Mouse (Mus musculus) A20 (cell line): Measurements from ENCODE around the gene Galnt10.
A peak's percentile ranks its signal among the peaks of the same experiment; 100 is the strongest.

Source experiments
- DNase-seq: peaks from one replicate; pipeline ENCODE4 v3.0.0-alpha.2; 2011; ENCODE audit warnings: low read depth, low spot score

The Galnt10 gene

DNA sequence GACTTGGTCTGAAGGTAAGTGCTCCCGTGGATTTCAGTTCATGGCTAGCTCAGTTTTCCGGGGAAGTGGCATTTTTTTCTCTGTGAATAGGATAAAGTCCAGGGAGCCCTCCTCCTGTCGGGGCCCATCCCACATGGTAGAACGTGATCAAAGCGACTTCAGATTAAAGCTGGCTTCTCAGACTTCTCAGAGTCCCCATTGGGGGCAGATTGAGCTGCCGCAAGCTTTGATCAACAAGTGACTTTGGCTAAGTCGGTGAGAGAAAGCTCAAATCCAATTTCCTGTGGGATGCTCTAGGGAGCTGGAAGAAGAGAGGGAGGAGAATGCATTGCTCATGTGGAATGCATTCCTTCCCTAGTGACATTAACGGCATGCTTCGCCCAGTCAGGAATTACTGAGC lies 10.1 kb upstream of the Galnt10 start:
- DNase-seq, result no peak

DNA sequence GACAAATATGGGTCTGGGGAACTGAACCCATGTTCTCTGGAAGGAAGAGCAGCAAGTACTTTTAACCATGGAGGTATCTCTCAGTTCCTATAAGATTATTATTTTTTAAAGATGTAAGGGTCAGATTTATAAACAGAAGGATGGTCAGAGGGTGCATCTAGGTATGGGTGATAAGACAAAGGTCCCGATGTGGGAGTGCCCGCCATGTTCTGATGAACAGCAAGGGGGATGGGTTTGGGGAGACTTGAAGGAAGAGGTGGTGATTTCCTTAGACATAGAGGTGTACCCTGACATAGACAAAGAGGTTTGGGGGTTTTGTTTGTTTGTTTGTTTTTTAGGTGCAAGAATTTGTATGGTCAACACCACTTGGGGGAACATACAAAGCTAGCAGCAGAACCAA lies 1.6 kb upstream of the Galnt10 start:
- DNase-seq, result peak; percentile 5

DNA sequence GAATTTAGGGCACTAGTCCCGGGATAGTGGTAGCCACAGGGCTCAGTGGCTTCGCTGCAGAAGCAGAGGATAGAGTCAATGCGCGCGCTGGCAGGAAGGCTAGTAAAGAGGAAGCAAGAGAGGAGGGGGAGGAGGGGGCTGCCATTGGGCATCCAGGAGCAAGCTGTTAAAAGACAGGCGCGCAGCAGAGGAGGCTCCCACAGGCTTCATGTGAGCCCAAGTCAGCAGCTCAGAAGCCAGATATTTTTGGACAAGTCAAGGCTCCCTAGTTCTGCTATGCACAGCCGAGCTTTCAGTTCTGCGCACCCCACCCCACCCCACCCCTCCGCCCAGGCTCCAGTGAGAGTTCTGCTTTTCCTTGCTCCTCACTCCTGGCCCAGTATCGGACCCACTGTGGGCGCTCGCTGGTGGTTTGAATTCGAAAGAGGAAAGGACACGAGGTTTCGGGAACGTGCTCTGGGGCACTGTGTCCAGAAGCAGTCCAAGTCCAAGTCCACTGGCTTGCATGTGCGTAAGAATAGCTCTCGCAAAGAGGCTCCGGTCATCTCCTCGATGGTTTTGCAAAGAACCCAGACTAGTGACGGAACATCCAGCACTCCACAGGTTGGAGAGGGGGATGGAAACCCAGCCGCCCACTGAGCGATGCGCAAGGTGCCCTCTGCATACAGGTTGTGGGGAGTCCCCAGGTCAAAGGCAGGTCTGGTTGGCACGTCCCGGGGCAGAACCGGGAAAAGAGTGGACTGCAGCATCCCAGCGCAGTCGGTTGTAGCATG lies 811 bp upstream of the Galnt10 start:
- DNase-seq, result peak; percentile 82

DNA sequence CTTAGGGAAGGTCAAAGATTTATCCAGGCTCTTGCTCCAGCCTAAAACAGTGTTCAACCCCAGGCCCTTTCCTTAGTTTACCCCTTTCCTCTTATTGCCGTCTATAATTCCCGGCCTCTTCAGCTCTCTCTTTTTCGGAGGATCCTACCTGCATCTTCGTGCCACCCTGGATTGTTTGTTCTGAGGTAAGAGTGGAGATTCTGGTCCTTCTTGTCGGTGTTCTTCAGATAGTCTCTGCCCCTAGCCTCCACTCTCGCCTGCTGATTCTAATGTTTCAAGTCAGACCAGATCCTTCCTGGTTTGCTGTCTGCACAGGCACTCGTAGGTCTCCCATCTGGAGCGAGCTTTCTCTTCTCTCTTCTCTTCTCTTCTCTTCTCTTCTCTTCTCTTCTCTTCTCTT lies 605 bp downstream of the Galnt10 start:
- no peak for DNase-seq

DNA sequence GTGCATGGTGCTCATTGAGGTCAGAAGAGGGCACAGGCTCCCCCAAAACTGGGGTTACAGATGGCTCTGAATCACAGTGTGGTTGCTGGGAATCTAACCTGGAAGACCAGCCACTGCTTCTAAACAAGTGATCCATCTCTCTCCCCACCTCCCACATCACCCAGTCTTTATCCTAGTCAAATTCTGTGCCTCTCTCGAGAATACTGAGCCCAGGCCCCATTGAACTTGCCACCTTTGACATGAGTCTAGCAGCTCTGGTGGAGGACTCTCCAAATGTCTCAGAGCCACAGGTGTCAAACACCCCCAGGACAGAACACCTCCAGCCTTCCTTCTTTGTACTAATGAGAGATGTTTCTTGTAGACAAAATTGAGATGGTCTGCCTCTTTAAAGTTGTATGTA lies 1.2 kb downstream of the Galnt10 start:
- peak; percentile 7 for DNase-seq

DNA sequence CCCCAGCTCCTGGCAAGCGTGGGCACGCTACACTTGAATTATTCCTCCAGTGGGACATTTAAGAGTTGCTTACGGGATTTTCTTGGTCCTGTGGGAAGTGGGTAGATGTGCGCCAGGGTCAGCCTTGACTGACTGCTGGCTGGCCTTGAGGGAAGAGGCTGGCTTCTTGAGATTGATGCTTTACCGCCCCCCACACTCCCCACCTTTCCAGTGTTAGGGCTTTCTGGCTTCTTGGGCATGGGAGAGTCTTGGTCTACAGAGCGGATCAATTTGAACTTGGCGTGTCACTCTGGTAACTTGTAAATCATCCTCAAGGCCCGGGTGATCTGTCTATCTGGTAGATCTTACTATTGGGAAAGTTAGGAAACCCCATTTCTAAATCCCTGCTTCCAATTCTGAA lies 1.7 kb downstream of the Galnt10 start:
- DNase-seq, result no peak

DNA sequence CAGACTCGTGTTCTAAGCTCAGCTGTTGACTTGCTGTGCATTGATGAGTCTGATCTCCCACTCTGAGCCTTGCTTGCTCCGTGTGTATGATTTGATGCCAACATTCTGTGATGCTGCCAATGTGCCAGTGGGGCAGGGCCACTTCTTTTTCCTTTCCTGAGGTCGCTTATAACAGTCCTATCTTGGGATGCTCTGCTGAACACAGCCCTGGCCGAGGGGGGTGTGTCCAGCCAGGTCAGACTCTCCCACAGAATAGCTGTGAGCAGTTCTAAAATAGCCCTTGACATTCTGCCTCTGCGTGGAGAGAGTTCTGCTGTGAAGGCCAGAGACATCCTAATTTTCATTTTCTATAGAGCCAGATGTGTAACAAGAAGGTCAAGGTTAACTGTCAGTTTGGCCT lies 2.2 kb downstream of the Galnt10 start:
- DNase-seq, result no peak

DNA sequence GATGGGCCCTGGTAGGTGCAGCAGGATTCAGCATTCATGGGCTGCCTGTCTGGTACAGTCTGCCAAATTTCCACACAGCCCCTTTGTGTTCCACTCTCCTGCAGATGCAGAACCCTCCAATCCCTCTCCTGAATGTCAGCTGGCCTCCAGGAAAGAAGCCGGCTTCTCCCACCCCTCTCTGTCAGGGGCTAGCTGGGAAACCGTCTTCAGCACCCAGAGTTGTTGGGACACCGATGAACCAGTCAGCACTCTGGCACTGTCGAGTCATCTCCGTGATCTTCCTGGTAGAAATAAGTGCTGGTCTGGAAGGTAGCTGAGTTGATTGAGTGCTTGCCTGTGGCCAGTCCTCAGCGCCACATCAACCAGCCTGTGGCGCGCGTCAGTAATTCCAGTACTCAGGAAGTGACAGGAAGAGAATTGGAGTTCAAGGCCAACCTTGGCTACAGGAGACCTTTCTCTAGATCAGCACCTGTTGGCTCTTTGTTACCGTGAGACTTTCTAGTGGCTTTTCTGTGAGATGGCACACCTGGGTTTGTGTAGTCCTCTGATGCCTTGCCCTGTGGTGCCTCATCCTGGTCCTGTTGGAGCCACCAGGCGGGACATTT lies 3.1 kb downstream of the Galnt10 start:
- DNase-seq, result no peak

DNA sequence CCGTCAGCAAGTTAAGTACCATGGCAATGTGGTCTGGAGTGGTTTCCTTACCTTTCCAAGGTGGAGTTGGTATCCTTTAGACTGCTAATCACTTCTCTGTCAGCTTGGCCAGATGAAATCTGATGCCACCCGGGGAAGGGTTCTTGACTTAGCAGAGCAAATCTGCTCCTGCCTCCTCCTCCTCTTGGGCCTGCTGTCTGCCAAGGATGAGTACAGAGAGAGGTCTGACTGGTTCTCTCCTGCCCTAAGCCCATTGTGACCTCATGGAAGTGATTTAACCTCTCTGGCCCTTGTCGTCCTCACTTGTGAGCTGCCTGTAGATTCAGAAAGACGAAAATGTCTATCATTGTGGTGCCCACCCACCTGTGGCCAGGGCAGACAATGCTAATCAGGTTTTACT lies 4.0 kb downstream of the Galnt10 start:
- DNase-seq, result no peak

DNA sequence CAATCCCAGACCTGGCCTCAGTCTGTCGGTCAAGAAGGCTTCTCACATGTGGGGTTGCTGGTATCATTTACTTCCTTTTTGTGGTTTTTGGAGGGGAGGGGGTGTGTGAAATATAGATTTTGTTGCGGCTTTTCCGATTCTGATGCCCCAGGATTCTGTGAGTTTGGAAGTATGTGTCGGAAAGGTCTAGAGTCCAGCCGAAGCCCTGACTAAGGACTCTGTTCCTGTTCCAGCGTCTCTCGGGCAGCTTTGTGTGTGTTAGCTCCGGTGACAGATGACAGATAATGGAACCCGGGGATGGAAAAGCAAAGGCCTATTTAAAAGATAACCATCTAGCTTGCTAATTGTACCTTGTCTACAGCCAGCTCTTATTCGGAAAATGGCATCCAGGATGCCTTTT lies 4.4 kb downstream of the Galnt10 start:
- no peak for DNase-seq

DNA sequence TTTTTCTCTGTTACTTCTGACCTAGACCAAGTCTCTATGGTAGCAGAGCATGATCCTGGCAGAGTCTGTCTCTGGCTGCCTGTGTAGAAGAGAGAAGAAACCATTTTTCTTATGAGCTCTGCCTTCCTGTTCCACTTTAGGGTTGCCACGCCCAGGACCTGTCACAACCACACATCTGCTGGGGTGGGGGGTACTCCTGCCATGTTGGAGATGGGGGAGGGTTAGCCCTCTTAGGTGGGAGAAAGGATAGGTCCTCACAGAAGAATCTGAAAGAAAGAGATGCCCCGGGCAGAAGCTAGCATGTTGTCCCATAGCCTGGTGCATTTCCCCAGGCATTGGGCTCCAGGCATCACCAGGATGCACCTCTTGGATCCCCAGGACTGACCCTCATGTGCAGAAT lies 5.6 kb downstream of the Galnt10 start:
- no peak for DNase-seq

DNA sequence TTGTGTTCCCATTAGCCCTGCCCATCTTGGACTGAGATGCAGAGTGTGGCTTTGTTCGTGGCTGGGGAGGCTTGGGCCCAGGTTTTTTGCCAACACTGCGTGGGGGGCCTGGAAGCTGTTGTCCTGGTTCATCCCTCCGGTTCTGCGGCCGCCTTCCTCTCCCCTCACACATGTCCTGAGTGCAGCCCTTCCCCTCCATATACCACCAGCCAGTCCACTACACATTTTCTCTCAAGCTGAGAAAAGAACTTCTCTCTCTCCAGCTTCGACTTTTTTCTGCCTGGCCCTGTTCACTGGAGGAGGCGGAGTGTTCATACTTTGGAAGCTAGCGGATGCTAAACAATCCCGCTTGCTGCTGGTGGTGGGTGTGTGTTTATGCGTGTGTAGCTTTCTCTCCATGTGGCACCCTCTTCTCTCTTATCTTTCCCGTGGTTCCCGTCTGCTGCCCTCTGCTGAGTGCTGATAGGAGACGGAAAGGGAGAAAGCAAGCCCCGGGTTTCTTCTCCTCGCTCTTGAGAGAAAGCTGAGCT lies 6.1 kb downstream of the Galnt10 start:
- DNase-seq, result no peak

DNA sequence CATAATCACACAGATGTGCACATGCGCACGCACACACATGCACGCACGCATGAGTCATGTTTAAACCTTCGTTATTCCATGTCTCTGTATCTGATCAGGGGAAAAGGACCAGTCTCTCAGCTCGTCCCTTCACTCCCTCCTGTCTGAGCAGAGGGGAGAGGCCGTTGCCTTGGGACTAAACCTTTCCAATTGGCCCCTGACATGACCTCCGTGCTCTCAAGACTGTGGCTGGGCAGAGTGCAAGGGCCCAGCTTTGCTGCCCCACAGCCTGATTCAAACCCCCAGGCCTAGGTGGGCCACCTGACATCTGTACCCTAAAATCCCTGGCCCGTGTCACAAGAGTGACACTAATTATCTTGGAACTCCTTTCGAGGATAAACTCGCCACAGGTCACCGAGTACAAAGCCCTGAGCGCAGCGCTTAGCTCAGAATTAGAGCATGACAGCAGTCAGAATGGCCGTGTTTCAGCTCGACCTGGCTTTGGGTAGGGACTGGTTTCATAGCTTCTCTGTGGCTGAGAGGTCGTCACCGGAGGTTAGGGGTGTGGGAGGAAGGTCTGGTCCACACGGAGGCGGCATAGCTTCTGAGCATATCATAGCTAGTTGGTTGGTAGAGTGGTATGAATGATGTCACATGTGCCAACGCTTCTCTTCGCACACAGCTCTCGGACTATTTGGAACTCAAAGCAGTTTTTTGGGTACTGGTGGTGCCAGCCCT lies 7.1 kb downstream of the Galnt10 start:
- DNase-seq, result no peak

DNA sequence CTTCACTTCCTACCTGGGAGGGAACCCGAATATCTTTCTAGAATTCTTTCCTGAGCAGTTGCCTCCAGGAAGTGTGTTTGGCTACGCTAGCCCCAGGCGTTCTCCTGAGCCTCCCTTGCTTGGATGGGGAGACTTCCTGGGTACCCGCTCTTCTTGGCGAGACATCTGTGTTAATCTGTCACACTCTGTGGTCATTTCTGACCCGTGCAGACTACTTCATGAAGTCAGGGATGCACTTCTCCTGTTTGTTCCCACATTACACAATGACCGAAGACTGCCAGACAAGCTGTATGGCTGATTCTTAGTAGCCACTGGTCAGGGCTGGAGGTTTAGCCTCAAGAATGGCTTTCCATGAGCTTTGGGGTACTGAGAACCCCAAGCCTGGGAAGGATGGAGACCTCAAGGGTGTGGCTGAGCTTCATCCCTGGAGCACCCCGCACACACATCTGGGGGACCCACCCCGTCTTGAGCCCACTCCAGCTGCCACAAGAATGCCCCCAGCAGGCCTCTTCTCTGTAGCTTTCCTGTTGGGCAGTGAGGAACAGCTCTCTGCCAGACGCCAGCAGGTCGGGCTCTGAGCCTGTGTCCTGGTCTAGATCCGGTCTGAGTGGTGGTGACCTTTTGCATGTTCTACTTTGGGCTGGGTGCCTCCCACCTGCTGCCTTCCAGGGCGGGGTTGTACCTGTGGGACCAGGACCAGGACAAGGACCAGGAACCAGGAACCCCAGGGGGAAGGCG lies 7.8 kb downstream of the Galnt10 start:
- DNase-seq, result no peak

DNA sequence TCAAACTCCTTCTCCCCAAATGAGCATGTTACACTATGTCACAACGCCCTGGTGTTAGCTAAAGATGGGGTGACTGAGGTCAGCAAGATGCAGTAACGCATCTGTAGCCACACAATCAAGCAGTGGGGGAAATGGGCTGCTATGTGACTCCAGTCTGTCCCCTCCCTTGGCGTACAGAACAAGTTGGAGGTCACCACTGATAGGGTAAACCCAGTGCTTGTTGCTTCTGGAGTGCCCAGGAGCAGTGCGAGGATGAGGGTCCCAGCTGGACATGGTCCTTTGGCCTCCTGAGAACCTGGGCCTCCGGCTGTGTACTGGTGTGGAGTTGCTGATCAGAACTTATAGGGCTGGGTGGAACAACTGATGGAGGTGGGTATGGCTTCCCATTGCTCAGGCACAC lies 8.6 kb downstream of the Galnt10 start:
- no peak for DNase-seq

DNA sequence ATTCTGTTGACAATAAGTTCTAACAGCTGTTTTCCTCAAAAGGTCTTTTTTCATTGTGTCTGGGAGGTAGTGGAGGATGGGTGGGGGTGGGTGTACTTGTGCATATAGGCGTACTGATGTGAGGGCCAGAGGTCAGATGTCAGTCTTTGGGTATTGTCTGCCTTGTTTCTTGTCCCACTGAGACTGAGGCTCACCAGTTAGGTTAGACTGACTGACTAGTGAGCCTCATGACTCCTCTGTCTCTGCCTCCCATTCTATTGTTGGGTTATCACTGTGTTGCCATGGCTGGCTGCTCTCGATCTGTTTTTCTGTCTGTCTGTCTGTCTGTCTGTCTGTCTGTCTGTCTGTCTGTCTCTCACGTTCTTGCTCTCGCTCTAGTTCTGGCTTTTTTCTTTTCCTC lies 9.1 kb downstream of the Galnt10 start:
- DNase-seq, result no peak

DNA sequence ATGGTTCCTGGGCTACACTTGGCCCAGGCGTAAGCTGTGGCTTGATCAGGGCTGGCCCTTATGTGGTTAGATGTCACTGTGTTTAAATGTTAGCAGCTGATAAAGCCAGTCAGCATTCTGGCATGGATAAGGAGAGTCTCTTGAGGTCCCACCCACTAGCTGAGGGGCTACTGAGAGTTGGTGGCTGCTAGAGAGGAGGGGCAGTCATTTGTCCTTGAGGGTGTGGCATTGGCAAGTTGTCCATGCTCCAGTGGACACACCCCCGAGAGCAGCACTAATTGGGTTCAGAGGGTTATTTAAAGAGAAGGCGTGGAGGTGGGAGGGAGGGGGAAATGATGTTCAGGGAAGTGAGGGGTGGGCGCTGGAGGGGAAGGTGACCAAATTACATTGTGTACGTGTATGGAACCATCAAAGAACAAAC lies 9.7 kb downstream of the Galnt10 start:
- no peak for DNase-seq

DNA sequence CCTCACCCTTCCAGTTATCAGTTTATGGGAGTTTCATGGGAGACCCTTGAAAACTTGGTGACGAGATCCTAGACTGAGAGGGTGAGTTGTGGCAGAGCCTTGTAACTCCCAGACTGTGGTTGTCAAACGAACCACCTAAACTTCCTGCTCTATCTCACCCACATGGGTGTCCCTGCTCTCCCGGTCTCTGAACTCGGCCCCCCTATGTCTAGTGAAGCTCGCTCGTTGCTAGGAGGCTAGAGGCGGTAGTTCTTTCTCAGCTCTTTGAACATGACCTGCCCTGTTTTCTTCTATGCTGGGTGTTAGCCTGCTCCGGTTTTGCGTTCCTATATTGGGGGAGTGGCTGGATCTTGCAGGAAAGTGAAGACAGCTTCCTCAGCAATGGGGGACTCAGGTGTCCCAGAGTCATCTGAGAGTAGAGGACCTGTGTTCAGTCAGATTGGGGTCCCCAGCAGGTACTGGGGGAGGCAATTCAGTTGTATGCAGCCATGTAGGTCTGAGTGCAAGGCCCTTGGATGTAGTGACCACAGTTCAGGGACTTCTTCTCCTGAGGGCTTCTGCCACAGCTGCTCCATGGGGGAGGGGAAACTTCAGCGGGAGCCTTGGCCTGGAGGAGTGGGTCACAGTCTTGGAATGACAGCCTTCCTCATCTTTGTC lies 10.6 kb downstream of the Galnt10 start:
- no peak for DNase-seq

DNA sequence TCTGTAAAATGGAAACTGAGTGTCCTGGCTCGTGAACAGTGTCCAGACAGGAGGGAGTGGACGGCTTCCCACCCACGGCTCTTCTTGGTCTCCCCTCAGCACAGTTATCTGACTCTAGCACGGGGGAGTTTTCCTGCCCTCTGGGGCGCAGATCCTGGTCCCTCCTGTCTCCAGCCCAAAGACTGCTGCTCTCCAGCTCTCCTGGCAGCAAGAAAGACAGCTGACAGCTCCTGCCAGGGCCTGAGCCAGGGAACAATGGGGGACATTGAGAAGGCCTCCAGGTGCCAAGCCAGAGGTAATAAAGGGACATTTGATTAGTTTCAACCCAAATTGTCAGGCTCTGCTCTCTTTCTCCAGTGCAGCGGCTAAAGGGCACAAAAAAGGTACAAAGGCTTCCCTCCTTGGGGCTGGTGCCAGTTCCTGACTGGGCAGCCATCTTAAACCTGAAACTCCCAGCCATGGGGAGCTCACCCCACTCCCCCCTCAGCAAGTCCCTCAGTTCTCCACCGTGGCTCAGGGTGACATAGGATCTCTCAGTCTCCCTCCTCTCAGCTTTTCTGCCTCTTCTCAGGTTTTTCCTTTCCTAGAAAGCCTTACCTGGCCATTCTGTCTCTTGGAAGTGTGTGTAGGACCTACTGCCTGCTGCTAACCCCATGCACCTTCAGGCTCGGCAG lies 11.5 kb downstream of the Galnt10 start:
- no peak for DNase-seq

DNA sequence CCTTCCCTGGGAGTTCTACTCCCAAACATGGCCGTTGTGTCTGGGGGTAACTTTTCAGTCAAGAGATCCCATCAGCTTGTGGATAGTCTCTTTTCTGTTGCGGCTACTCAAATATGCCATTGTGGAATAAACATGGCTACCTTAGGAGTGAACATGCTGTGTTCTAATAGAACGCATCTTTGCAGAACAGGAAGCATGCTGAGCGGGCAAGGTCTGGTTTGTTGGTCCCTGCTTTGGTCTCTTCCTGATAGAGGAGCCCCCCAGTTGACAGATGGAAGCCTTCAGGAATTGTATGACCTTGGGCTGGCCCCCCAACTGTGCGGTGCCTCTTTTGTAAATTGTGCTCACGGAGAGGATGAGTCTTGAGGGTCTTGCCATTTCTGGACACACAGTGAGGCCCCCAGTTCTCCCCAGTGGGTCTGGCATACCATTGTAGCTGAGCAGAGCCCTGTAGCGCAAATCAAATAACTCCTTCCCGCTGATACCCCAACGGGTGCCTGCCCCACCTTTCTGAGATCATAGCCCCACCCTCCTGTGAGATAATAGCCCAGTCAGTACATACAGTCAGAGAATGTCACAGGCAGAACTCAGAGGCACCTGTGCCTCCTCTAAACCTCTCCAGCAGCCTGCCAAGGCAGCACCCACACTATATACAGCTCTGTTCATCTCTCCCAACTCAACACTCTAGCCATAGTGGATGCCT lies 12.3 kb downstream of the Galnt10 start:
- DNase-seq, result no peak
